Mouse (Mus musculus) lung, postnatal 14 days (tissue): Measurements from ENCODE around the gene Pfkm.

Source experiments
- DNase-seq: peaks from one replicate; pipeline ENCODE4 v3.0.0; 2021

Gene Pfkm

DNA sequence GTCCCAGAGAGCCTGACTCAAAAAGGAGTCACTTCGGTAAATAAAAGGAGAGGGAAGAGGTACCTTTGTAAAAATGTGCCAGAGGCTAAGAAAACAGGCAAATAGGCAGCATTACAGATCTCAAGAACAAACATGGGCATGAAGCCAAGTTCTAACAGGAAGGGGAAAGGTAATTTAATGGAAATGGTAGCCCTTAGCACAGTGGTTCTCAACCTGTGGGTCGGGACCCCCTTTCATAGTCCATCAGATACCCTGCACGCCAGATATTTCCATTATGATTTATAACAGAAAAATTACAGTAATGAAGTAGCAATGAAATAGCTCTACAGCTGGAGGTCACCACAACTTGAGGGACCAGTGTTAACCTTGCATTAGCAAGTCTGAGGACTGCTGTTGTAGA, 84.9 kb downstream of the Pfkm start:
- no peak for DNase-seq

DNA sequence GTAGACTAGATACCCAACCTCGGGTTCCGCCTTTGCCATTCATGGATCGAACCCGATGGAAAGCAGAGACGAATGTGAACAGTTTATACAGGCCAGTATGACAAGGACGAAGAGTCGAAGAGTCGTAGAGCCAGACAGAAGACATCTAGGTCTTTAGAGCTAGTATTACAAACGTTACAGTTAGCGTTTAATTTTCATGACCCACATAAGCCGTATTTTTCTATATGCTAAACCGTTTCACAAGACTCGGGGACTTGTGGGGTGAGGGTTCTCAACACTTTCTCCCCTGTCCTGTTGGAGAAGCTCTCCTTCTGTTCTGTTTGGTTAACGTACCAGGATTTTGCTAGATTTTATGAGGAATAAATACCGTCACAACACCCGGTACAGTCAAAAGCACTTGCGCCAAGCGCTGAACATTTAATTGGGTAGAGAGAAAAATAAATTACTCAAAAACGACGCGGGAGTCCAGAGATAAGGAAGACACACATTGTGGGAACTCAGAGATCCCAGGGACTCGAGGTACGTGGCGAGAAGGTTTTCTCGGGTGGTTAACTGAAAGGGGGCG, 88.3 kb downstream of the Pfkm start:
- DNase-seq, result no peak

DNA sequence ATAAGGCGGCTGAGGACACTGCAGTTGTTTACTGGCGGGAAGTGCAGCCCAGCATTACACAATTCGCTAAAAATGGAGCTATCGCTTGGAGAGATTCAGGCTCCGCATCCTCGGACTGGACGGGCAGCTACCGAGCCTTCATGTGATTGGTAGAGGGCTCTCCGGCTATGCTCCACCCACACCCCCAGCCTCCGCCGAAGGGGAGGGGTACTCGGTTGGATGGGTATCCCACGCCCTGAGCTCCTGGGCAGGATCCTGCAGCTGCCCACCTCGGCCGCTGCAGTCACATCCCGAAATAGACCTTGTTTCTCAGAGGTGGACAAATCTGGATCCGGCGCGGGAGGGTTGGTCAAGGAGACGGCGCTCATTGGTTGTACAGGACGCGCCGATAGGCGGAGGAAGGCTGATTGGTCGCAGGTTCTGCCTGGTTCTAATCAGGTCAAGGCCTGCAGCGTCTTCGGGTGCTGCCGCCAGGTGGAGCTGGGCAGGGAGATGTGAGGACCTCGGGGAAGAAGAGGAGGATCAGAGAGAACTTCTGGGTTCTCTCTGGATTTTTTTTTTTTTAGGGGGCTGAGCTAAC, 88.8 kb downstream of the Pfkm start:
- peak; percentile 91 for DNase-seq
